Mouse (Mus musculus): ENCODE results near the gene Repin1.

- TF ChIP-seq POLR2A (IDR thresholded peaks at IDR 0.05; ENCODE audit: insufficient read depth, low read depth, low read length) = no peak
- no peak for TF ChIP-seq CTCF (IDR thresholded peaks at IDR 0.05)
- no peak for TF ChIP-seq EP300 (IDR thresholded peaks at IDR 0.05; ENCODE audit: insufficient read depth, low read depth, low read length)
Observed at GRCm38 (mm10) chr6:48613464-48613863, 19.8 kb downstream of the Repin1 start.
